Mouse (Mus musculus) natural killer cell, adult 2 months (primary cell): Measurements from ENCODE around the gene Klf13.

Experiments used
- DNase-seq, 2 experiments: peaks; one replicate each; pipeline ENCODE4 v3.0.0; 2022; ENCODE audit warnings: low spot score in 2 of 2

The Klf13 gene

GRCm38 (mm10) chr7:63888674-63889073 lies 50.0 kb downstream of the Klf13 start:
- no peak for DNase-seq

GRCm38 (mm10) chr7:63887602-63888123 lies 51.1 kb downstream of the Klf13 start:
- DNase-seq = no peak

GRCm38 (mm10) chr7:63887034-63887551 lies 51.6 kb downstream of the Klf13 start:
- no peak for DNase-seq

- DNase-seq = no peak
Measured at GRCm38 (mm10) chr7:63885025-63885424, 53.7 kb downstream of the Klf13 start.

GRCm38 (mm10) chr7:63882739-63883138 lies 56.0 kb downstream of the Klf13 start:
- DNase-seq = no peak

GRCm38 (mm10) chr7:63879583-63879982 lies 59.1 kb downstream of the Klf13 start:
- no peak for DNase-seq

- no peak for DNase-seq
Measured at GRCm38 (mm10) chr7:63877610-63878009, 61.1 kb downstream of the Klf13 start.

- no peak for DNase-seq
Measured at GRCm38 (mm10) chr7:63876640-63877039, 62.1 kb downstream of the Klf13 start.

- no peak for DNase-seq
Measured at GRCm38 (mm10) chr7:63875686-63876085, 63.0 kb downstream of the Klf13 start.

- no peak for DNase-seq
Measured at GRCm38 (mm10) chr7:63873880-63874279, 64.8 kb downstream of the Klf13 start.

GRCm38 (mm10) chr7:63871698-63872097 lies 67.0 kb downstream of the Klf13 start:
- no peak for DNase-seq

GRCm38 (mm10) chr7:63868356-63868918 lies 70.3 kb downstream of the Klf13 start:
- no peak for DNase-seq

GRCm38 (mm10) chr7:63865911-63866310 lies 72.8 kb downstream of the Klf13 start:
- no peak for DNase-seq

- DNase-seq = no peak
Measured at GRCm38 (mm10) chr7:63863046-63863445, 75.7 kb downstream of the Klf13 start.

- no peak for DNase-seq
Measured at GRCm38 (mm10) chr7:63861123-63861522, 77.6 kb downstream of the Klf13 start.

GRCm38 (mm10) chr7:63858571-63859152 lies 80.1 kb downstream of the Klf13 start:
- DNase-seq = peak; percentile 72 to 80

- no peak for DNase-seq
Measured at GRCm38 (mm10) chr7:63857771-63858417, 80.8 kb downstream of the Klf13 start.

GRCm38 (mm10) chr7:63855283-63855682 lies 83.4 kb downstream of the Klf13 start:
- peak; percentile 68 to 83 for DNase-seq

GRCm38 (mm10) chr7:63851841-63852533 lies 86.7 kb downstream of the Klf13 start:
- DNase-seq = no peak
